Mouse (Mus musculus): Measurements from ENCODE around the gene Pla2g4d.
A peak's percentile ranks its signal among the peaks of the same experiment; 100 is the strongest.

Pla2g4d gene

GRCm38 (mm10) chr2:120288995-120289394 is at the start of gene Pla2g4d:
TSS of gene Pla2g4d (minus strand) at chr2:120289197.
- no peak for DNase-seq (ENCODE audit: extremely low read depth, low read depth)

GRCm38 (mm10) chr2:120337886-120338285 is 48.9 kb upstream of the Pla2g4d start:
- DNase-seq (ENCODE audit: extremely low read depth, low read depth): no peak

DNA sequence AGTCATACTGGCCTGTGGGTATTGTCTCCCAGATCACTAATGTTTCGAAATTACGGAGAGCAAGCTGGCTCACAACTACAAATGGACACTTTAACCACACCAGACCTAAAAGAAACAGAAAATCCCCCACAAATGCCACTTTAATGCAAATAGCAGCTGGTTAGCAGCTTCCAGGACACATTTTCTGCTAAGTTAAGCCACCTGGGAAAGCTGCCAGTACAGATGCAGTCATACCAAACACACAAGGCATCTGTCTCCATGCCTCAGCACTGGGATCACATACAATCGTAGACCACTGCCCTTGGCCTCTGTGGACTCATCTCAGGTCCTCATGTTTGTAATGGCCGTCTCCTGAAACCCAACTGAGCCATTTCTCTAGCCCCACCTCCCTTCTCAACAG is 42.6 kb upstream of the Pla2g4d start:
- no peak for DNase-seq (ENCODE audit: extremely low read depth, low read depth)

- no peak for DNase-seq (ENCODE audit: extremely low read depth, low read depth)
Observed at GRCm38 (mm10) chr2:120315077-120315476, 26.1 kb upstream of the Pla2g4d start.

- DNase-seq (ENCODE audit: extremely low read depth, low read depth): no peak
Observed at GRCm38 (mm10) chr2:120314487-120314886, 25.5 kb upstream of the Pla2g4d start.

DNA sequence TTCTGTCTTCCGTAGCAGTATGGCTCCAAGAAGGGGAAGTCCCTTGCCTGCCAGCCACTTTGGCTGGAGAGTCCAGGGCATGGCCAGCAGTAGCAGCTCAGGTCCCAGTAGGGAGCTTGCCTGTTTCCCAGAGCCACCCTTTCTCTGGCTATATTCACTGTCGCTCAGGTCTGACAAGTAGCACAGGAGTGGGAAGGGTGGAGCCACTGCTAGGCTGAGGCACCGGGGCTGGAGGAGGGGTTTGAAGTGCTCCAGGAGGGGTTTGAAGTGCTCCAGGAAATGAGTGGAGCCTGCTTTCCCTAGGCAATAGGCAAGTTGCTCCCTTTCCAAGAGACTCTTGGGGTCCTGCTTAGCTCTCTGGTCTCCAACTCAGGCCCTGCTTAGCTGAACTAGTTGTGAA is 25.0 kb upstream of the Pla2g4d start, which contains the start of gene Pla2g4f:
Gene Pla2g4f (minus strand): TSS at position 190 of the 400 bp plus-strand sequence.
- DNase-seq (ENCODE audit: extremely low read depth, low read depth): no peak

DNA sequence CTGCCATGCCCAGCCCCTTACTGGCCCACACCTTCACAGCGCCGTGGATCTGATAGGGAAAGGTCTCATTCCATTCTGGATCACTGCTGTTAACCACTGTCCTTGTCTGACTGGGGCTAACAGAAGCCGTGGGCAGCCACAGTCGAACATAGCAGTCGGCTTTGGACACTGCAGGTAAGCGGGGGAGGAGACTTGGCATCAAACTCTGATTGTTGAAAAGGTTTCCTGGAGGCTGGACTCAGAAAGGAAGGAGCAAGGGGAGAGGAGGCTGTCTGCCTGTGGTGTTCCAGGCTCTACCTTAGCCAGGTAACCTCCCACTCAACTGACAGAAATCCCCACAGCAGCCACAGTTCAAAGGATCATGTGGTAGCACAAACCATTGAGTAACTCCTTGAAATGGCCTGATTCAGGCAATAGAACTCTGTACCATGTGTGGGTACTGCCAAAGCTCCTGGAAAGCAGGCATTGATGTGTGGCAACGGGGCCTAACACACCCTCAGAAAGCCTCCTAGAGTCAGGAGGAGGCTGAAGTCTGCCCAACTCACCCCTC is 23.4 kb upstream of the Pla2g4d start:
- no peak for DNase-seq (ENCODE audit: extremely low read depth, low read depth)

GRCm38 (mm10) chr2:120304113-120304512 is 15.1 kb upstream of the Pla2g4d start:
- DNase-seq (ENCODE audit: extremely low read depth, low read depth): no peak

- no peak for DNase-seq (ENCODE audit: extremely low read depth, low read depth)
Observed at GRCm38 (mm10) chr2:120301076-120301475, 12.1 kb upstream of the Pla2g4d start.

- no peak for DNase-seq (ENCODE audit: extremely low read depth, low read depth)
Observed at GRCm38 (mm10) chr2:120299866-120300265, 10.9 kb upstream of the Pla2g4d start.

GRCm38 (mm10) chr2:120296160-120296559 is 7.2 kb upstream of the Pla2g4d start:
- no peak for DNase-seq (ENCODE audit: extremely low read depth, low read depth)

DNA sequence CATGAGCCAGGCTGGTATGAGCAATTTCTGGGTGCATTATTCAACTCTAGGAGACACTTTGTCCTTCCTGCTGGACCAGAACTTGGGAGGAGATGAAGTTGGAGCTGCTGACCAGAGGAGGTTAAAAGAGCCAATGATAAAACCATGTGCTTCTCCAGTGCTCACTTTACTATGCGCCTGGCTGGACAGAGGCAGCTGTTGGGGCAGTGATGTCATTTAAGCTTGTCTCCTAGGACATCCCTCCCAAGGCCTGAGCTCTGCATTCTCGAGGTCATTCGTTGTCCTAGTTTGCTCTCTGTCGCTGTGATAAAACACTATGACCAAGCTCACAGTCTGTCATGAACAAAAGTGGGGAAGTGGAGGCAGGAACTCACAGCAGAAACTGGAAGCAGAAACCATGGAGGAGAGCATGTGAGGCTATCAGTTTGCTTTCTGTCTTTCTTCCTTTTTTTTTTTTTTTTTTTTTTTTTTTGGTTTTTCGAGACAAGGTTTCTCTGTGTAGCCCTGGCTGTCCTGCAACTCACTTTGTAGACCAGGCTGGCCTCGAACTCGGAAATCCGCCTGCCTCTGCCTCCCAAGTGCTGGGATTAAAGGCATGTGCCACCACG is 2.6 kb upstream of the Pla2g4d start:
- DNase-seq (ENCODE audit: extremely low read depth, low read depth): no peak

- DNase-seq (ENCODE audit: extremely low read depth, low read depth): no peak
Observed at GRCm38 (mm10) chr2:120288401-120288800, 596 bp downstream of the Pla2g4d start.

DNA sequence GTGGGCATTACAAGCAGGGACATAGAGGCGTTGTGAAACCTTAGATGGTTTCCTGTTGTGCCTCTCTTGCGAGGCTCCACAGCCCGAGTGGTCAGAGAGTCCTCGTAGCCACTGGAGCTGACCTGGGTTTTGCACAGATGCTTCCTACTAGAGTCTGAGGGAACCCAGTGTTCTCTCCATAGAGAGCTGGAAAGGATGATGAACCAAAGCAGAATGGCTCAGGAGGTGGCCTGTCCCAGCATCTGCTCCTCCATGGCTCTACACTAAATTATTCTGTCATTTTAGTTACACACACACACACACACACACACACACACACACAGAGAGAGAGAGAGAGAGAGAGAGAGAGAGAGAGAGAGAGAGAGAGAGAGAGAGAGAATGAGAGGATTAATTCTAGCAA is 3.4 kb downstream of the Pla2g4d start:
- no peak for DNase-seq (ENCODE audit: extremely low read depth, low read depth)

DNA sequence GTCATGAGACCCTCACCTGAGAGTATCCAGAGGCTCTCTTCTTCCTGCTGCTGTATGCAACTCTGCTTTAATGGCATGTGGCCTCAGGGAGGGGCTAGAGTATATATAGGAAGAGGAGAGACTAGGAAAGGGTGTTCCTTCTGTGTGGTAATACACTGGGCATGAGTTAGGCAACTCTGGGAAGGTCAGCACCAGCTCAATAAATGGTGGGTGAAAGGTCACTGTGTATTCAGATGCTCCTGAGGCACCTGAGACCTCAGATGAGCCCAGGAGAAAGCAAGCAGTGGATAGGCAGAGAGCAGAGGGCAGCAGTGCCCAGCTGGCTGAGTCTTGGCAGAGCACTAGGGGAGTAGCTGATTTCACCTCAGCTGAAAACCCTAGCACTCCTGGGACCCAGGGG is 4.3 kb downstream of the Pla2g4d start:
- DNase-seq (ENCODE audit: extremely low read depth, low read depth): no peak

DNA sequence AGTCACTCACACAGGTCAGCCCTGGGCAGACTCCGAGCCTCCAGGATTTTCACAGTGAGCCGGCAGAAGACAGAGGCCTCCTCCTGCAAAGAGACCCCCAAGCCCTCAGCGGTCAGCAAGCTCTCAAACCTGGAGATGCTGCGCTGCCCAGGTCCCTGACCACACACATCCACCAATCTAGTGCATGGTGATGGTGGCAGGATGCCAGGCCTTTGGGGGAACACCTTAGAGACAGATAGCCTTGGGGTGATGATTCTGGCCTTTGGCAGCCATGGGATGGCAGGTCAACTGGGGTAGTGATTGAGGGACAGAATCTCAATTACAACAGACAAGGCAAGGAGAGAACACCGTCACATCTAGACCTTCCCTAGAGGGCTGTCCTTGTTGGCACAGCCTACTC is 4.9 kb downstream of the Pla2g4d start:
- DNase-seq (ENCODE audit: extremely low read depth, low read depth): no peak

DNA sequence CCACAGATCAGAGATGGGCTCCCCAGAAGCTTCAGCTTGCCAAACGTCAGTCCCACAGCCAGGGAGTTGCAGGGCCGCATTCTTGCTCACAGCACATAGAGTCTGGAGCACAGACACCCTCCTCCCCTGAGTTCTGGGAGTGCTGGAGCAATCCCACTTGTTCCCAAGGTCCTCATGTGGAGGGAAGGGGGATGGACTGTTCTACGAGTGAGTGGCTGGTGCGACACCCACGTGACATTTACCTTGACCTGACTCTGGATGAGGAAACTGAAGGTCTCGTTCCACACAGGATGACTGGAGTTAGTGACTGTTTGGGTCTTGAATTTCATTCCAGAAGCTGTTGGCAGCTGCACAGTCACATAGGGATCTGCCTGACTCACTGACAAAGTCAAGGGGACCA is 5.4 kb downstream of the Pla2g4d start:
- DNase-seq (ENCODE audit: extremely low read depth, low read depth): no peak

- no peak for DNase-seq (ENCODE audit: extremely low read depth, low read depth)
Observed at GRCm38 (mm10) chr2:120281221-120281620, 7.8 kb downstream of the Pla2g4d start.

DNA sequence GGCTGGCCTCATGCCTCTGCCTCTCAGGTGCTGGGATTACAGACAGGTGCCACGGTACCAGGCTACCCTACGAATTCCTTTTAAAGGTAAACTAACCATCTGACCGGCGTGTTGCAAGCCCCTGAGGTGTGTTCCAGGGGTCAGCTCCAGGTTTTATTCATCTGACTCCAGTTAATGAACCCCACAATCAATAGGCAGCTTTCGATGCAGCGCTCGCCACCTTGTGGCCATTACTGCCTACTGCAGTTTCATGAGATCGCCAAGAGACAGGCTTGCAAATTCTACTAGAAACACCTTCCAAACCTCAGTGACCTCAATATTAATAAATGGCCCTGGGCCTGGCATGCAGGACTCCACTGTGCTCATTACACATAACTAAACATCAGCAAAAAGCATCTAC is 9.0 kb downstream of the Pla2g4d start:
- DNase-seq (ENCODE audit: extremely low read depth, low read depth): peak; percentile 27

- DNase-seq (ENCODE audit: extremely low read depth, low read depth): no peak
Observed at GRCm38 (mm10) chr2:120276951-120277350, 12.0 kb downstream of the Pla2g4d start.

DNA sequence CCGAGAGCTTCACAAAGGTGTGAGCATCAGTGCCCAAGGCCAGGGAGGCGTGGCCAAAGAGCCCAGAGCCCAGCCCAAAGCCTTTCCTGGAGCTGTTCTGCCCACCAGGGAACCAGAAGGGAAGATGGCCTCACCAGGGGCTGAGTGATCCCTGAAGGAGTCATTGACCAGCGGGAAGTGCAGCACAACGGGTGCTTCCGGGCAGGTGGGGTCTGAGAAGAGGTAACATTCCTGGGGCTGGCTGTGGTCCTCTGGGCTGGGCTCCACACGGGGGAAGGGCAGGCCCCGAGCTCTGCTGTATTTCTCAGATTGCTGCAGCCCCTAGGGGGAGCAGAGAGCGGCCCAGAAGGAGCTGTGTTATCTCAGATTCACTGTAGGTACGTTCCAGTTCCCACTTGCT is 20.4 kb downstream of the Pla2g4d start:
- peak; percentile 19 for DNase-seq (ENCODE audit: extremely low read depth, low read depth)

DNA sequence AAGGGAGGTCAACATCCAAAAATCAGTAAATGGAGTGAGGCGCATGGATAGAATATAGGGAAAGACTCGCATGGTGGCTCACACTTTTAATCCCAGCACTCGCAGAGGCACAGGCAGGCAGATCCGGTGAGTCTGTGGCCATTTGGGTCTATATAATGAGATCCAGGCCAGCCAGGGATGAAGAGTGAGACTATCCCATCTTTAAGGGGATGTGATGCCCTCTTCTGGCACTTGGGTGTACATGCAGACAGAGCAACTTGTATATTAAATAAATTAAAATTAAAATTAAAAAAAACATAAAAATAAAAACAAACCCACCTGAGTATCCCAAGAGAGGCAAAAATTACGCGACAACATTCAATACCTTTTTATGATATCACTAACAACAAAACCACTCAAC is 23.5 kb downstream of the Pla2g4d start:
- no peak for DNase-seq (ENCODE audit: extremely low read depth, low read depth)

GRCm38 (mm10) chr2:120264858-120265257 is 24.1 kb downstream of the Pla2g4d start:
- DNase-seq (ENCODE audit: extremely low read depth, low read depth): no peak
